Mouse (Mus musculus) kidney, embryonic 14.5 days (tissue): ENCODE data around the gene Tbc1d5. TPM values are rescaled to one million over a fixed set of nuclear protein-coding genes. Genes with fewer than 3 reads are reported as not detected.

Experiments
- ATAC-seq: fragments of 200-750 bp; cut with Nextera tagmentation; 2 replicates; pipeline ENCODE4 v1.8.0; 2017; ENCODE audit warnings: moderate number of reproducible peaks, mild to moderate bottlenecking, moderate TSS enrichment, moderate library complexity; ENCODE audit not compliant: low FRiP score, low TSS enrichment
- H3K27ac ChIP-seq: fragments of 300-500 bp; sonication (generic); 2 replicates; pipeline ENCODE4 v1.5.1; 2014; ENCODE audit warnings: low read depth, mild to moderate bottlenecking, low read length, moderate library complexity, mixed read lengths
- H3K27me3 ChIP-seq: fragments of 300-500 bp; sonication (generic); 2 replicates; pipeline ENCODE4 v1.6.1; 2014; ENCODE audit warnings: mild to moderate bottlenecking, low read length; ENCODE audit not compliant: control insufficient read depth, insufficient read depth
- H3K36me3 ChIP-seq: fragments of 300-500 bp; sonication (generic); 2 replicates; pipeline ENCODE4 v1.6.1; 2014; ENCODE audit warnings: low read length, mixed read lengths; ENCODE audit not compliant: control insufficient read depth, insufficient read depth
- H3K4me1 ChIP-seq: fragments of 300-500 bp; sonication (generic); 2 replicates; pipeline ENCODE4 v1.6.1; 2014; ENCODE audit warnings: low read length, mixed read lengths; ENCODE audit not compliant: control insufficient read depth, insufficient read depth
- H3K4me2 ChIP-seq: fragments of 300-500 bp; sonication (generic); replicated peaks from 2 replicates; pipeline ENCODE4 v1.6.1; 2014; ENCODE audit warnings: low read depth, mild to moderate bottlenecking, low read length
- H3K4me3 ChIP-seq: fragments of 300-500 bp; sonication (generic); 2 replicates; pipeline ENCODE4 v1.5.1; 2014; ENCODE audit warnings: mild to moderate bottlenecking, low read length
- H3K9ac ChIP-seq: fragments of 300-500 bp; sonication (generic); 2 replicates; pipeline ENCODE4 v1.6.1; 2014; ENCODE audit warnings: low read depth, mild to moderate bottlenecking, low read length, moderate library complexity
- H3K9me3 ChIP-seq: fragments of 300-500 bp; sonication (generic); 2 replicates; pipeline ENCODE4 v1.6.1; 2016; ENCODE audit warnings: low read length; ENCODE audit not compliant: control insufficient read depth
- WGBS: fragments of 180-500 bp; shearing (Covaris S2); extraction: QIAGEN DNeasy Blood & Tissue Kit; methylation state at CpG from one replicate; pipeline ENCODE4 v1.1.7; 2014; 5-methylcytosine and 5-hydroxymethylcytosine counted together
- polyA plus RNA-seq: library from polyadenylated mRNA; unstranded; fragments of >200 nt; fragmentation: Nextera tagmentation; extraction: Ambion mirVana; gene quantifications from 2 replicates; pipeline ENCODE4 v1.2.1, GENCODE M21; 2014

Gene Tbc1d5
- 8.8 and 12.2 TPM in 2 replicates for polyA plus RNA-seq

GRCm38 (mm10) chr17:51179195-51179953 lies at the start of gene Tbc1d5:
Gene Tbc1d5, minus strand, starts transcription at chr17:51179352.
- peak within 1 kb of the TSS; percentile 99 for H3K27ac ChIP-seq
- peak; percentile 99 for ATAC-seq

GRCm38 (mm10) chr17:51226056-51226455 lies 46.9 kb upstream of the Tbc1d5 start:
- Histone ChIP-seq H3K4me3 (no peak overlapping the region), H3K9ac (no peak overlapping the region), H3K4me1 (no peaks in the 10 kb centered on the region), H3K27ac (no peak overlapping the region), H3K27me3 (no peaks in the 10 kb centered on the region), H3K36me3 (no peaks in the 10 kb centered on the region), H3K9me3 (no peaks in the 10 kb centered on the region), H3K4me2 (no peak overlapping the region)
- WGBS, result 86% methylated on average over 1 of the region's 1 CpGs
- no peak for ATAC-seq

More at GRCm38 (mm10) chr17:51179195-51179953, at the start of gene Tbc1d5:
- H3K4me2 ChIP-seq, result peak within 1 kb of the TSS; percentile 70
- 1% methylated on average over 53 of the region's 54 CpGs for WGBS
- no peaks in the 10 kb centered on the region for H3K36me3 ChIP-seq
- H3K27me3 ChIP-seq, result no peaks in the 10 kb centered on the region
- H3K4me1 ChIP-seq, result peaks cover 5% of the 10 kb centered on the region; the same call in 1 of the 2 replicates
- peak within 1 kb of the TSS; percentile 83 for H3K4me3 ChIP-seq
- no peaks in the 10 kb centered on the region for H3K9me3 ChIP-seq
- peak within 1 kb of the TSS; percentile 96 for H3K9ac ChIP-seq

GRCm38 (mm10) chr17:51223152-51223551 lies 44.0 kb upstream of the Tbc1d5 start:
- 51% methylated on average over 4 of the region's 4 CpGs for WGBS
- H3K36me3 ChIP-seq, result no peaks in the 10 kb centered on the region
- H3K27me3 ChIP-seq, result no peaks in the 10 kb centered on the region

GRCm38 (mm10) chr17:51221075-51221474 lies 41.9 kb upstream of the Tbc1d5 start:
- Histone ChIP-seq H3K36me3 (no peaks in the 10 kb centered on the region), H3K4me2 (no peak overlapping the region), H3K9ac (no peak overlapping the region), H3K9me3 (no peaks in the 10 kb centered on the region), H3K4me3 (no peak overlapping the region), H3K4me1 (no peaks in the 10 kb centered on the region), H3K27ac (no peak overlapping the region), H3K27me3 (no peaks in the 10 kb centered on the region)
- 74% methylated on average over 7 of the region's 7 CpGs for WGBS
- ATAC-seq, result no peak

More at GRCm38 (mm10) chr17:51223152-51223551, 44.0 kb upstream of the Tbc1d5 start:
- H3K9ac ChIP-seq, result no peak overlapping the region
- H3K4me3 ChIP-seq, result no peak overlapping the region
- H3K9me3 ChIP-seq, result no peaks in the 10 kb centered on the region
- no peak overlapping the region for H3K27ac ChIP-seq
- H3K4me1 ChIP-seq, result no peaks in the 10 kb centered on the region
- H3K4me2 ChIP-seq, result no peak overlapping the region
- ATAC-seq, result no peak

GRCm38 (mm10) chr17:51219897-51220296 lies 40.7 kb upstream of the Tbc1d5 start:
- Histone ChIP-seq H3K4me3 (no peak overlapping the region), H3K27ac (no peak overlapping the region), H3K36me3 (no peaks in the 10 kb centered on the region), H3K9me3 (no peaks in the 10 kb centered on the region), H3K4me1 (no peaks in the 10 kb centered on the region), H3K9ac (no peak overlapping the region), H3K4me2 (no peak overlapping the region), H3K27me3 (no peaks in the 10 kb centered on the region)
- WGBS, result 89% methylated on average over 3 of the region's 3 CpGs
- ATAC-seq, result no peak

GRCm38 (mm10) chr17:51216426-51216825 lies 37.3 kb upstream of the Tbc1d5 start:
- 86% methylated on average over 6 of the region's 6 CpGs for WGBS
- Histone ChIP-seq H3K4me3 (no peak overlapping the region), H3K9me3 (no peaks in the 10 kb centered on the region), H3K4me1 (no peaks in the 10 kb centered on the region), H3K27me3 (no peaks in the 10 kb centered on the region), H3K27ac (no peak overlapping the region), H3K36me3 (no peaks in the 10 kb centered on the region), H3K4me2 (no peak overlapping the region), H3K9ac (no peak overlapping the region)
- ATAC-seq, result no peak

GRCm38 (mm10) chr17:51209565-51209964 lies 30.4 kb upstream of the Tbc1d5 start:
- WGBS, result 84% methylated on average over 2 of the region's 2 CpGs

GRCm38 (mm10) chr17:51204643-51205042 lies 25.5 kb upstream of the Tbc1d5 start:
- Histone ChIP-seq H3K36me3 (no peaks in the 10 kb centered on the region), H3K4me2 (no peak overlapping the region), H3K4me1 (no peaks in the 10 kb centered on the region), H3K9ac (no peak overlapping the region), H3K27ac (no peak overlapping the region), H3K4me3 (no peak overlapping the region), H3K9me3 (no peaks in the 10 kb centered on the region), H3K27me3 (no peaks in the 10 kb centered on the region)
- 93% methylated on average over 2 of the region's 2 CpGs for WGBS
- no peak for ATAC-seq

More at GRCm38 (mm10) chr17:51209565-51209964, 30.4 kb upstream of the Tbc1d5 start:
- ATAC-seq, result no peak
- H3K36me3 ChIP-seq, result no peaks in the 10 kb centered on the region
- H3K4me2 ChIP-seq, result no peak overlapping the region
- no peak overlapping the region for H3K9ac ChIP-seq
- H3K9me3 ChIP-seq, result no peaks in the 10 kb centered on the region
- no peaks in the 10 kb centered on the region for H3K27me3 ChIP-seq
- H3K4me3 ChIP-seq, result no peak overlapping the region
- H3K27ac ChIP-seq, result no peak overlapping the region
- H3K4me1 ChIP-seq, result no peaks in the 10 kb centered on the region

GRCm38 (mm10) chr17:51195561-51195960 lies 16.4 kb upstream of the Tbc1d5 start:
- H3K27ac ChIP-seq, result no peak overlapping the region
- no peaks in the 10 kb centered on the region for H3K9me3 ChIP-seq

More at GRCm38 (mm10) chr17:51195561-51195960, 16.4 kb upstream of the Tbc1d5 start:
- H3K36me3 ChIP-seq, result no peaks in the 10 kb centered on the region
- no peak overlapping the region for H3K4me2 ChIP-seq
- 81% methylated on average over 2 of the region's 2 CpGs for WGBS
- H3K4me1 ChIP-seq, result no peaks in the 10 kb centered on the region
- no peaks in the 10 kb centered on the region for H3K27me3 ChIP-seq
- H3K4me3 ChIP-seq, result no peak overlapping the region
- no peak for ATAC-seq
- H3K9ac ChIP-seq, result no peak overlapping the region
